8 mouse cellular contexts compared by ENCODE assay signal in the genomic region with DNA sequence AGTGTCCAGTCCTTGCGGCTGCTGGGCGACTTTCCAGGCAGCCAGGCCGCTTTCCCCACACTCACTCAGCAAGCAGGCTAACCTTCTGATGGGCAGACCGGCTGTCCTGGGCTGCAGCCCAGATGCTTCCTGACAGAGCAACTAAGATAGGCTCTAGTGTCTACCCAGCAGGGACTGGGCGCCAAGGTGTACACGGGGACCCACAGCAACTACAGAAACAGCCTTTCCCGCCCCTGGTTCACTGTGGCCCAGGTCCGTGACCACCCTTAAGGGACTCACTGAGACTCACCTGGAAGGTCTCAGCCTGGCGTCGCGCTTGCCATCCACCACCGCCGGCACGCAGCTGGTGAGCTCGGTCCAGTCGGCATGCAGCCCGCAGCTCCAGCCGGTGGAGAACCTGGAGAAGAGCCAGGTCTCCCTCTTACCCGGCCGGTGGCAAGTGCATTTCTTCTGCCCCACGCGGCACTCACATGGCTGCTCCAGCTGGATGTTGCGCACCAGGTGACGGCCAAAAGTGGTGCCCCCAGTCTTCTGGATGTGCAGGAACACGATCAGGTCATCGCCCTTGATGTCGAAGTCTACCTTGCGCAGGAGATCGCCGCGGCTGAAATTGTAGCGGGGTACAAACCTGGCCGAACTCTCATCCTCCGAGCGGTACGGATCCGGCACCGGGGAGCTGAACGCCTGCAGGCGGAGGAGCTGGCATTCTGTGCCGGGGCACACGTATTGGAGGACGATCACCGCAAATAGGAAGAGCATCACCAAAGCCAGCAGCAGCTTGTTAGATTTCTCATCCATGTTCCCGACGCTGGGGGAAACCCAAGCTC. TPM values are rescaled to one million over a fixed set of nuclear protein-coding genes. Genes with fewer than 3 reads are reported as not detected.
DNase-seq lines count a peak whose midpoint lies in the region; ATAC-seq and TF ChIP-seq lines count a peak whose summit lies in the region.

No protein-coding gene starts in this region.

- TF ChIP-seq CTCF in layer of hippocampus, adult 2 months (conservative IDR thresholded peaks at IDR 0.05) = no peak

- no peaks in the 10 kb centered on the region for H3K9me3 ChIP-seq in intestine, embryonic 14.5 days (ENCODE audit: control insufficient read depth, low read length)
- no peaks in the 10 kb centered on the region for H3K9me3 ChIP-seq in limb, embryonic 13.5 days

- H3K4me3 ChIP-seq in layer of hippocampus, adult 2 months = peak overlapping the region; percentile 55
- peak overlapping the region; percentile 40 for H3K4me3 ChIP-seq in intestine, embryonic 14.5 days (ENCODE audit: low read depth, low read length)
- H3K4me3 ChIP-seq in limb, embryonic 13.5 days = peak overlapping the region; percentile 57

- 0 out of 2 replicates have a peak, but pooled peaks have one; percentile 17 for ATAC-seq in intestine, embryonic 14.5 days (replicated peaks; ENCODE audit: low FRiP score, low TSS enrichment, low read depth)
- 0 out of 2 replicates have a peak, but pooled peaks have one; percentile 16 for ATAC-seq in limb, embryonic 13.5 days (ENCODE audit: low FRiP score, low read depth)
- ATAC-seq in inflammation-experienced regulatory T-cells, adult 6 months = no peak

- WGBS in intestine, embryonic 14.5 days = 34% methylated on average over 39 of the region's 46 CpGs
- 24% methylated on average over 46 of the region's 46 CpGs for WGBS in limb, embryonic 13.5 days

- H3K27me3 ChIP-seq in intestine, embryonic 14.5 days (replicated peaks; ENCODE audit: control insufficient read depth, insufficient read depth, low read length) = peaks cover 35% of the 10 kb centered on the region
- H3K27me3 ChIP-seq in limb, embryonic 13.5 days = peaks cover 47% of the 10 kb centered on the region

- H3K9ac ChIP-seq in intestine, embryonic 14.5 days (ENCODE audit: low read length) = peak overlapping the region; percentile 20; the same call in 1 of the 2 replicates
- peak overlapping the region; percentile 72 for H3K9ac ChIP-seq in limb, embryonic 13.5 days

- H3K4me2 ChIP-seq in intestine, embryonic 14.5 days (ENCODE audit: low read length) = peak overlapping the region; percentile 74
- peak overlapping the region; percentile 75 for H3K4me2 ChIP-seq in limb, embryonic 13.5 days (replicated peaks)

- peak in 1 of 2 experiments; percentile 32 for DNase-seq in layer of hippocampus, adult 2 months (ENCODE audit: low spot score in 2 of 2)
- DNase-seq in layer of hippocampus, adult 8-10 months (ENCODE audit: low spot score in 2 of 2) = no peak
- DNase-seq in cerebellum, adult 8-10 months = peak; percentile 42
- peak; percentile 7 to 35 for DNase-seq in frontal cortex, postnatal 10 days (ENCODE audit: low spot score in 2 of 2)
- DNase-seq in intestine, embryonic 14.5 days (ENCODE audit: low spot score) = peak; percentile 63
- peak; percentile 31 for DNase-seq in neural tube, embryonic 10.5 days (ENCODE audit: extremely low spot score, low spot score)

- no peaks in the 10 kb centered on the region for H3K4me1 ChIP-seq in intestine, embryonic 14.5 days (replicated peaks; ENCODE audit: control insufficient read depth, insufficient read depth, low read length)
- 0 out of 2 replicates have a peak, but pooled peaks cover 4% of the 10 kb centered on the region for H3K4me1 ChIP-seq in limb, embryonic 13.5 days

- no peak overlapping the region for H3K27ac ChIP-seq in layer of hippocampus, adult 2 months
- no peak overlapping the region for H3K27ac ChIP-seq in intestine, embryonic 14.5 days (ENCODE audit: low read depth)
- no peak overlapping the region; the same call in 1 of the 2 replicates for H3K27ac ChIP-seq in limb, embryonic 13.5 days

- no peaks in the 10 kb centered on the region for H3K36me3 ChIP-seq in intestine, embryonic 14.5 days (ENCODE audit: control insufficient read depth, insufficient read depth, low read length)
- peaks cover 6% of the 10 kb centered on the region; the same call in 1 of the 2 replicates for H3K36me3 ChIP-seq in limb, embryonic 13.5 days

RNA-seq across cellular contexts. Expression of a gene that starts 1.8 kb away (rescaled TPM):
- 10 to 100 TPM; 24.0 to 25.9 TPM for total RNA-seq in layer of hippocampus, adult 2 months (2021)
- total RNA-seq in layer of hippocampus, adult 8-10 months (2022) = 10 to 100 TPM; 25.2 to 31.8 (median 27.3) TPM
- polyA plus RNA-seq in intestine, embryonic 14.5 days (2014; fragmentation: Nextera tagmentation; extraction: Ambion mirVana) = 9.0 and 9.7 TPM in 2 replicates
- 37.3 and 39.1 TPM in 2 replicates for polyA plus RNA-seq in limb, embryonic 13.5 days (2015; fragmentation: Nextera tagmentation; extraction: Ambion mirVana)
- polyA plus RNA-seq in inflammation-experienced regulatory T-cells, adult 6 months (2017; shearing (Covaris generic)) = under 1 TPM in 1 of 3 experiments, not detected in 2; 0.12 TPM

Comparison
In these comparisons a context has a peak if more than half of its experiments do, and no peak if none do; other contexts are left out.
1. DNase-seq: peak in cerebellum, adult 8-10 months (single experiment), frontal cortex, postnatal 10 days (2 of 2), intestine, embryonic 14.5 days (single experiment) and neural tube, embryonic 10.5 days (single experiment); none in layer of hippocampus, adult 8-10 months (0 of 2).
2. Peak in every context shown above with its lines, with median percentiles within 50 percentile points of each other: H3K4me3 ChIP-seq.